Mouse (Mus musculus): ENCODE results near the gene Zdhhc13. TPM values are rescaled to one million over a fixed set of nuclear protein-coding genes. Genes with fewer than 3 reads are reported as not detected.

Gene Zdhhc13
- polyA plus RNA-seq, 2 experiments: 28.5 to 30.5 TPM

DNA sequence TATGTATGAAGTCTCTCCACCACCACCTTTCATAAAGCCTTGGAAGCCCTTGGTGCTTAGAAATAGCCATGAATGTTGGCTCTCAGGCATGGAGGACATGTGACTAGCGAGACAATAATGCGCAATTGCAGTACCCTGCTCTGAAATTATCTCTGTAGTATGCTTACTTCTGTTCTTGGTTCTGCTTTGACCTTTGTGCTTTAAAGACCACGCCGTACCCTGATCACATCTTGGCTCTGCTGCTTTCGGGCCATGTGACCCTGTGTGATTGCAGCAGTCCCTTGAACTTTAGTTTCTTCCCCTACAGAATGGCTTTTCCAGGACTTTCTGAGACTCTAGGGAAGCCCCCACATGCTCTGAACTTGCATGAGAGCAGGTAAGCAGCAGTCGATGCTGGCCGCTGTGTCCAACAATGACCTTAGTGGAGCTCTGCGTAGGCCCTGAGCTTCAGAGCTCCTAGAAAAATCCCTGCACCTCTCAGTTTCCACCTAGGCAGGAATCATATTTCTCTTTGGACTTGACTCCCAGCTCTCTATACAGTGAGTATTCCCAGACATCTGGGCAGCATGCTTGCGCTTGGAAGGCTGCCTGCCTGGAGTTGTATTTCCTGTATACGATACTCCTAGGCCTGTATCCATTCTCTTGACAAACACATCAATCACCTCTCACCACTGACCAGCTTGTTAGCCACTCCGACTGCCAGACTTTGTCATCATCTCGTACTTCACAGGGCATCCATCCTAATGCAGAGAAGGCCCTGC lies 56.6 kb downstream of the Zdhhc13 start:
- no peak overlapping the region for H3K9ac ChIP-seq (ENCODE audit: low read depth, low read length, severe bottlenecking)
- no peak overlapping the region for H3K4me2 ChIP-seq (replicated peaks; ENCODE audit: low read depth, low read length, severe bottlenecking)
- ATAC-seq (ENCODE audit: low FRiP score, low read depth): peak; percentile 75
- DNase-seq (ENCODE audit: low spot score): peak; percentile 67
- peaks cover 7% of the 10 kb centered on the region; the same call in 1 of the 2 replicates for H3K4me1 ChIP-seq (ENCODE audit: control insufficient read depth, insufficient read depth, low read length)
- peak overlapping the region; percentile 53 for H3K27ac ChIP-seq (replicated peaks; ENCODE audit: low read depth, low read length)
- no peaks in the 10 kb centered on the region for H3K27me3 ChIP-seq (ENCODE audit: control insufficient read depth, insufficient read depth, low read length)
- WGBS: 48% methylated on average over 12 of the region's 12 CpGs
- no peak for TF ChIP-seq POLR2A (IDR thresholded peaks at IDR 0.05; ENCODE audit: borderline replicate concordance, extremely low read depth, insufficient read depth, insufficient read length)
- no peaks in the 10 kb centered on the region for H3K9me3 ChIP-seq (ENCODE audit: control insufficient read depth, low read length)
- no peak overlapping the region for H3K4me3 ChIP-seq (replicated peaks; ENCODE audit: low read length)
- H3K36me3 ChIP-seq (ENCODE audit: control insufficient read depth, insufficient read depth, low read length): no peaks in the 10 kb centered on the region

DNA sequence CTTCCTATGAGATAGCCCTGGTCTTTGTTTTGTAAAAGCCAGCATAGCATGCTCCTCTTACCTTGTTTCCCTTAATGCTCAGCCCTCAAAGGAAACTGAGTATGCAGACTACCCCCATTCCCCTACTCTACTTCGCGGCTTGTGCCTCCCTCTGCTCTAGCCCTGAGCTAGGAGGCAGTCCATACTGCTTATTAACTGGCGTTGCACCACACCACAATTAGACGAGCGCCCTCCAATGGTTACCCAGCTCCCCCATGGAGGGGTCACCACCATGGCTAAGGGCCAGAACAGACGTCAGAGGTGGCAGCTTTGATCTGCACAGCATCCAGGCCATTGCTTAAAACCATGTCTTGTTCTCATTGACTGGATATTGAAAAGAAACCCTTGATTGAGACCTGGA lies 58.0 kb downstream of the Zdhhc13 start:
- Histone ChIP-seq H3K4me1 (ENCODE audit: control insufficient read depth, insufficient read depth, low read length) (peaks cover 7% of the 10 kb centered on the region; the same call in 1 of the 2 replicates), H3K36me3 (ENCODE audit: control insufficient read depth, insufficient read depth, low read length) (no peaks in the 10 kb centered on the region), H3K9ac (ENCODE audit: low read depth, low read length, severe bottlenecking) (no peak overlapping the region), H3K4me3 (replicated peaks; ENCODE audit: low read length) (no peak overlapping the region), H3K9me3 (ENCODE audit: control insufficient read depth, low read length) (no peaks in the 10 kb centered on the region), H3K27ac (replicated peaks; ENCODE audit: low read depth, low read length) (no peak overlapping the region), H3K27me3 (ENCODE audit: control insufficient read depth, insufficient read depth, low read length) (no peaks in the 10 kb centered on the region), H3K4me2 (replicated peaks; ENCODE audit: low read depth, low read length, severe bottlenecking) (no peak overlapping the region)
- DNase-seq (ENCODE audit: low spot score) (no peak), ATAC-seq (ENCODE audit: low FRiP score, low read depth) (no peak)
- TF ChIP-seq POLR2A (IDR thresholded peaks at IDR 0.05; ENCODE audit: borderline replicate concordance, extremely low read depth, insufficient read depth, insufficient read length): no peak
- 50% methylated on average over 6 of the region's 6 CpGs for WGBS

GRCm38 (mm10) chr7:48847820-48848650 lies 59.2 kb downstream of the Zdhhc13 start, which contains the start of gene Csrp3:
TSS of gene Csrp3 (minus strand) at chr7:48848033.
- Histone ChIP-seq H3K9me3 (ENCODE audit: control insufficient read depth, low read length) (no peaks in the 10 kb centered on the region), H3K9ac (ENCODE audit: low read depth, low read length, severe bottlenecking) (no peak within 1 kb of the TSS), H3K27ac (replicated peaks; ENCODE audit: low read depth, low read length) (no peak within 1 kb of the TSS), H3K4me3 (replicated peaks; ENCODE audit: low read length) (no peak within 1 kb of the TSS), H3K36me3 (ENCODE audit: control insufficient read depth, insufficient read depth, low read length) (no peaks in the 10 kb centered on the region), H3K4me2 (replicated peaks; ENCODE audit: low read depth, low read length, severe bottlenecking) (no peak within 1 kb of the TSS), H3K27me3 (ENCODE audit: control insufficient read depth, insufficient read depth, low read length) (no peaks in the 10 kb centered on the region), H3K4me1 (ENCODE audit: control insufficient read depth, insufficient read depth, low read length) (peaks cover 7% of the 10 kb centered on the region; the same call in 1 of the 2 replicates)
- 38% methylated on average over 11 of the region's 11 CpGs for WGBS
- TF ChIP-seq POLR2A (IDR thresholded peaks at IDR 0.05; ENCODE audit: borderline replicate concordance, extremely low read depth, insufficient read depth, insufficient read length): no peak
- no peak for ATAC-seq (ENCODE audit: low FRiP score, low read depth)
- no peak for DNase-seq (ENCODE audit: low spot score)

GRCm38 (mm10) chr7:48851529-48852104 lies 62.8 kb downstream of the Zdhhc13 start:
- 83% methylated on average over 6 of the region's 6 CpGs for WGBS
- Histone ChIP-seq H3K9me3 (ENCODE audit: control insufficient read depth, low read length) (no peaks in the 10 kb centered on the region), H3K36me3 (ENCODE audit: control insufficient read depth, insufficient read depth, low read length) (no peaks in the 10 kb centered on the region), H3K27me3 (ENCODE audit: control insufficient read depth, insufficient read depth, low read length) (no peaks in the 10 kb centered on the region), H3K4me2 (replicated peaks; ENCODE audit: low read depth, low read length, severe bottlenecking) (no peak overlapping the region), H3K27ac (replicated peaks; ENCODE audit: low read depth, low read length) (no peak overlapping the region), H3K4me3 (replicated peaks; ENCODE audit: low read length) (no peak overlapping the region), H3K4me1 (ENCODE audit: control insufficient read depth, insufficient read depth, low read length) (no peaks in the 10 kb centered on the region), H3K9ac (ENCODE audit: low read depth, low read length, severe bottlenecking) (no peak overlapping the region)
- DNase-seq (ENCODE audit: low spot score) (no peak), ATAC-seq (ENCODE audit: low FRiP score, low read depth) (no peak)
- no peak for TF ChIP-seq POLR2A (IDR thresholded peaks at IDR 0.05; ENCODE audit: borderline replicate concordance, extremely low read depth, insufficient read depth, insufficient read length)

GRCm38 (mm10) chr7:48853496-48853895 lies 64.7 kb downstream of the Zdhhc13 start:
- ATAC-seq (ENCODE audit: low FRiP score, low read depth) (no peak), DNase-seq (ENCODE audit: low spot score) (no peak)
- Histone ChIP-seq H3K4me2 (replicated peaks; ENCODE audit: low read depth, low read length, severe bottlenecking) (no peak overlapping the region), H3K9ac (ENCODE audit: low read depth, low read length, severe bottlenecking) (no peak overlapping the region), H3K9me3 (ENCODE audit: control insufficient read depth, low read length) (no peaks in the 10 kb centered on the region), H3K36me3 (ENCODE audit: control insufficient read depth, insufficient read depth, low read length) (no peaks in the 10 kb centered on the region), H3K4me3 (replicated peaks; ENCODE audit: low read length) (no peak overlapping the region), H3K27ac (replicated peaks; ENCODE audit: low read depth, low read length) (no peak overlapping the region), H3K4me1 (ENCODE audit: control insufficient read depth, insufficient read depth, low read length) (no peaks in the 10 kb centered on the region), H3K27me3 (ENCODE audit: control insufficient read depth, insufficient read depth, low read length) (no peaks in the 10 kb centered on the region)
- no peak for TF ChIP-seq POLR2A (IDR thresholded peaks at IDR 0.05; ENCODE audit: borderline replicate concordance, extremely low read depth, insufficient read depth, insufficient read length)
- 84% methylated on average over 13 of the region's 13 CpGs for WGBS
